Mouse (Mus musculus) A20 (cell line): ENCODE data around the gene Alk.
A peak's percentile ranks its signal among the peaks of the same experiment; 100 is the strongest.

Source experiments
- DNase-seq: peaks from one replicate; pipeline ENCODE4 v3.0.0-alpha.2; 2011; ENCODE audit warnings: low read depth, low spot score

The Alk gene

DNA sequence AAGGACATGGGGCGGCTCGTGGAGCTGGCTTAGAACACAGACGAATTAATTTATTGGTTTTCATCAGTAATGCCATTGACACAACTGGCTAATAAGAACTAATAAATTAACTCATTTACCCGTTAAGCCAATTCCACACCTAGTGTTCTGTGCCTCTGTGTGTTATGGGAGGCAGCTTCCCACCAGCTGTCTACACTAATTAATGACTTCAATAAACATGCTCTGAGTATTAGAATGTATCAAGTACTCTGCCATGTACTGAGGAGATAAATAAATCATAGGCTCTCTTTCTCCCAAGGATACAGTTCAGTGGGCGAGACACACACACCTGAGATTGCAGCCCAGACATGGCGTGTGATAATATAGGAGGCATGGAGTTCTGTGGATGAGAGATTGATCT is 723.1 kb downstream of the Alk start:
- DNase-seq = no peak

GRCm38 (mm10) chr17:71875492-71875891 is 728.9 kb downstream of the Alk start:
- no peak for DNase-seq

GRCm38 (mm10) chr17:71874795-71875194 is 729.6 kb downstream of the Alk start:
- no peak for DNase-seq

GRCm38 (mm10) chr17:71874077-71874476 is 730.4 kb downstream of the Alk start:
- DNase-seq = peak; percentile 79

- peak; percentile 69 for DNase-seq
Observed at GRCm38 (mm10) chr17:71872976-71873375, 731.5 kb downstream of the Alk start.

DNA sequence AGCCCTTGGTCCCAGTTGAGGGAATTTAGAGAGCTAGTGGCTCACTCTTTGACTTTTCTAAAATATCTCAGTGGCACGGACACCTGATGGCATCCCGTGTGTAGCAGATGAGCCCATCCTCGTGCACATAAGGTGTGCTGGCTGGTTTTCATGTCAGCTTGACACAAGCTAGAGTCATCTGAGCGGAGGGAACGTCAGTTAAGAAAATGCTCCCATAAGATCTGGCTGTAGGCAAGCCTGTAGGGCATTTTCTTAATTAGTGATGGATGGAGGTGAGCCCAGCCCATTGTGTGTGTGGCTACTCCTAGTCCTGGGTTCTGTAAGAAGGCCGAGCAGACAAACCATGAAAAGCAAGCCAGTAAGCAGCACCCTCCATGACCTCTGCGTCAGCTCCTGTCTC is 732.4 kb downstream of the Alk start:
- no peak for DNase-seq

GRCm38 (mm10) chr17:71870641-71871040 is 733.8 kb downstream of the Alk start:
- no peak for DNase-seq

DNA sequence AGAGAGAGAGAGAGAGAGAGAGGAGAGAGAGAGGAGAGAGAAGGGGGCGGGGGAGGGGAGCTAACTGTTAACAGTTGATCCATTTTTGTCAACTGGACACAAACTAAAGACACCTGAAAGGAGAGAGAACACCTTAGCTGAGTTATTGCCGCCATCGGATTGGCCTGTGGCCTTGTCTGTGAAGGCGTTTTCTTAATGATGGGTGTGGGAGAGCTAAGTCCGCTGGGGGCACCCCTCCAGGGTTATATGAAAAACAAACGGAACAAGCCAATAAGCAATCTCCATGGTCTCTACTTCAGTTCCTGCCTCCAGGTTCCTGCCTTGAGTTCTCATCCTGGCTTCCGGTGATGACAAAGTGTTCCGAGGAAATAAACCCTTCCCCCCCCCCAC is 734.2 kb downstream of the Alk start:
- DNase-seq = no peak

DNA sequence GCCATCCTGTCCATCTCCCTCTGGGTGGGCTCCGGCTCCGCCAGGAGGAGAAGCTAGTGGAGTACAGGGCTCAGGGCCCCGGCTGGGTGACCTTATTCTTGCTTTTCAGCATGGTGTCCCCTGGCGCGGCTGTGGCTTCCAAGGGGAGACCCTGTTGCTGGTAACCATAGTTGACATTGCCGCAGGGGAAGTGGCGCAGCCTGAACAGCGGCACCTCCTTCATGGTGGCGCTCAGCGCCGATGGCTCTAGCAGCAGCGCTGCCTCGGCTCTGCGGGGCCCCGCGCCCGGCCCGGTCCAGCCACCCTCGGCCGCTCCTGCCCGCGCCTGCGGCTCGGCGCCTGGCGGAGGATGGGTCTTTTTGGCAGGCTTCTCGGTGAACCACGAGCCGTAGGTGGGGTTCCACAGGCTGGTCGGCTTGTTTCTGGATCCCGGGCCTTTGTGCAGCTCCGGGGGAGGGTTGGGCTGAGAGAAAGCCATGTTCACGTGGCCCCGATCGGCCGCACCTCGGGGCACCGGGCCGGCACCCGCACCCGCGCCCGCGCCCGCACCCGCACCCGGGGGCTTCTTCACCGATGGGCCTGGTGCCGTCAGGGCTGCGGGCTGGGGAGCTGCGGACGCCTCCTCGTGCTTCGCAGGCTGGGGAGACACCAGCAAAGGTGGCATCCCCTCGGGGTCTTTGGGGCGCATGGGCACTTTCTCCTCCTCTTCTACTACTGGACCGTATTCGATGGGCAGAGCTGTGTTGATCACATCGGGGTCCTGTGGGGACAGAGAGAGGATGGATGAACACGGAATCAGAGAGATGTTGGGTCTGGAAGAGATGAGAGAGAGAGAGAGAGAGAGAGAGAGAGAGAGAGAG is 734.8 kb downstream of the Alk start:
- DNase-seq = no peak

- DNase-seq = no peak
Observed at GRCm38 (mm10) chr17:71868828-71869227, 735.6 kb downstream of the Alk start.

DNA sequence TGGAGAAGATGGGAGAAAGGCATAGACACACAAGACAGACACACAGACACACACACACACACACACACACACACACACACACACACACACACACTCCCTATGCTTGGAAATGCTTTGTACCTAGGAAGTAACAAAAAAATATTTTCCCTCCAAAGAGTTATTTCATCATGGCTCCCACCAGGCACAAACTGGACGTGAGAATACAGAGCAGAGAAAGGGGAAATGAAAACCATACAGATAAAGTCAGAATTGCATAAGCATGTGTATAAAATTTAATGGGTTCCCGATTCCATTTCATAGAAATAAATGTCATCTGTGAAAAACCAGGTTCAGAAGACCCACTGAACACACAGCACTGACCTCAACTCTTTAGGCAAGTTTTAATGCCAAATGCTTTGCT is 736.5 kb downstream of the Alk start:
- DNase-seq = no peak

DNA sequence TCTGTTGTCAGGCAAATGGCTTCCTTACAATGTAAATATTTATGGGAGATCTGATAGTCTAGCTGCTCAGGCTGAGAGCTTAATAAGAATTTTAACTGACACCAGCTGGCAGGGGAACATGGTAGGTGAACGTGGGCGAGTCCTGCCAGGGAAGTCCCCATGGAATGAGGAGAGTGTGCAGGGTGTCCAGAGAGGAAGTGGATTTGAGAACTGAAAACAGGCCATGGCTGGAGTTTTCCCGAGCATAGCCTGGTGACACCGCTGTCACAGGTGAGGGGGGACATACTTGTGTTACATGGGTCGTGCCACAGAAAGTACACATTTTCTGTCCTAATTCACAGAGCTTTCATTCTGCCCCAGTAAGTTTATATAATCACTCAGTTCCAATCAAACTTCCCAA is 739.0 kb downstream of the Alk start:
- DNase-seq = peak; percentile 6

DNA sequence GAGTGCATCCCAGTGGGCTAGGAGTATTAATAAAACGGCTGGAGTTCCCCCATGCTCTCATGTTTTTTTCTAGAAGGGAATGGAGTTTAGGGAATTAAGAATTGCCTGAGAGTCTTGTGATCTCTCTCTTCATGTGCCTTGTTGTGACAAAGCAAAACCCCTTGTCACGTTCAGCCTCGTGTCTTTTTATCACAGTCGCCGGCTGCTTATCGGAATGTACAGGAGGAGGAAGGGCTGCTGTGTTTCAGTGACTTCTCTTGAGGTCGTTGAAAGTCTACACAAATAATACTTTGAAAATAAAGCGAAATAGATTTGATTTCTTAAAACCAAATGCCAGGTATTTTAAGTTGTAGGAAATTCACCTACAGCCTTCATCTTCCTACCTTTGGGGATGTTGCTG is 740.4 kb downstream of the Alk start:
- DNase-seq = no peak

DNA sequence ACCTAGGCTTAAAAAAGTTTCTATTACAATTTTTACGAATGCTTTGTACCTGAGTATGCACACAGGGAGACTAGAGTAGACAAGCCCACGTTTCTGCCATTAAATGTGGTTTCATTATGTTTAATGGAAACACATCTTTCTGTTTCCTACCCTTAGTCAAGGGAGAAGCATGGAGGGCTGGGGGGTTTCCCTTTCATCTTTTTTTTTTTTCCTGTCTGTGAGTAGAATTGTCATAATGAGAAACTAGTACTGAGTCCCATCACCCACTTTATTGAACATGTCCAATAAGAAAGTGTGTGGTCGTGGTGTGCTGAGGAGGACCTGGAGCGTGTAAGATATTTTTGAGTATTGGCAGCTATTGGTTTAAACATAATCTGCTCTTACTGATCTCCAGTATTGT is 741.5 kb downstream of the Alk start:
- DNase-seq = no peak

DNA sequence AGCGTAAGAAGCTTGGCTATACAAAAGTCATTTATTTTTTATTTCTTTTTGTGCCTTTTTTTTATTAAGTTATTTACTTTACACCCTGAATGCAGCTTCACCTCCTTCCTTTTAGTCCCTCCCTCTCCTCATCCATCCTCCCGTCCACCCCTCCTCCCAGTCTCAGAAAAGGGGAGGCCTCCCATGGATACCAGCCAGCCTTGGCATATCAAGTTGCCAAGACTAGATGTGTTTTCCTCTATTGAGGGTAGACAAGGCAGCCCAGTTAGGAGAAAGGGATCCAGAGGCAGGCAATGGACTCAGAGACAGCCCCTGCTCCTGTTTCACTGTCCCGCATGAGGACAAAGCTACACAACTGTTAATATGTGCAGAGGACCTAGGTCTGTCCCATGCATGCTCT is 742.2 kb downstream of the Alk start:
- no peak for DNase-seq

- no peak for DNase-seq
Observed at GRCm38 (mm10) chr17:71831960-71832359, 772.5 kb downstream of the Alk start.

DNA sequence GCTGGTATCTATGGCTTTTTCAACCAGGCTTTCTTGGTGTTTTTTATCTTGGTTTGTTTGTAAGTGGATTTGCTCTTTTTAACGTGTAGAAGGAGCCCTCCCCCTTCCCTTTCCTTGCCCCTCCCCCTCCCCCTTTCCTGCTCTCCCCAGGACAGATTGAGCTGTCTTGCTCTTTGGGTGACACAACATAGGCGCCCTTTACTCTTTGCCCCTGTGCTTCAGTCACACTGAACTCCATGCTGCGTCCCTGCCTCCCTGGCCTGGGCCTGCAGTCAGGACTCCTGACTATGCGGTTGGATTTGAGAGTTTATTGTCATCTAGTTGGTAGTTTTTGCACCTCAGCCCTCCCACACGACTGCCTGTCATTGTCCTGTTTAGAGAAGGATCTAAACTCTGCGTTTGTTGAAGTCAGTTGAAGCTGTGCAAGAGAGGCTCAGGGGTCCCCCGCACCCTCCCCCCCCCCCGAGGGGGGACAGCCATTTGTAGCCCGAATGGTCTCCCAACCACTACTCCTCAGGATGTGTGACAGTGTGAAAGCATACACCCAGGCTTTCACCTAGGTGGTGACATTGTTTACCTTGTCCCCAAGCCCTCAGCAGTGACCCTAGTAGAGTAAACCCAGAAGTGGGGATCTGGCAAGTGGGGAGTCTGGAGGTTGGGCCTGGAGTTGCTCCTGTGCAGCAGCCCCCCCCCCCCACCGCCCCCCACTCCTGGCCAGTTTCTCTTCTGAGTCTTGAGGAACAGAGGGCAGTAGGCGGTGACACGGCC is 775.6 kb downstream of the Alk start:
- no peak for DNase-seq

- DNase-seq = no peak
Observed at GRCm38 (mm10) chr17:71827627-71828026, 776.8 kb downstream of the Alk start.

DNA sequence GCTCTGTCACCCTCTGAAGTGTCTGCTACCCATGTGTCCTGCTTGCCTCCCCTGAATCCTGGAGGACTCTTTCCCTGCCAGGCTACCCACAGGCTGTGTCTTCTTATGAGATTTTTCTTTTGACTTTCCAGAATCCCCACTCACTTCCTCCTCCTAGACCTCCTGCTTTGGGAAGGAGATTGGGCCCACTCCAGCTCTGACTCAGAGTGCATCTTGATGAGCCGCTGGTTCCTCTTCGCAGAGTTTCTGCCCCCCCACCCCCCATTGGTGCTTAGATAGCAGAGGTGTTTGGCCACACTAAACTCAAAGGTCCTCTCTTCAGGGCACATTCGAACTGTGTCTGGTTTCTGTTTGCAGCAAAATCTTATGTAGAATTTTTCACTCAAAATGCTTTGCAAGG is 777.8 kb downstream of the Alk start:
- no peak for DNase-seq

DNA sequence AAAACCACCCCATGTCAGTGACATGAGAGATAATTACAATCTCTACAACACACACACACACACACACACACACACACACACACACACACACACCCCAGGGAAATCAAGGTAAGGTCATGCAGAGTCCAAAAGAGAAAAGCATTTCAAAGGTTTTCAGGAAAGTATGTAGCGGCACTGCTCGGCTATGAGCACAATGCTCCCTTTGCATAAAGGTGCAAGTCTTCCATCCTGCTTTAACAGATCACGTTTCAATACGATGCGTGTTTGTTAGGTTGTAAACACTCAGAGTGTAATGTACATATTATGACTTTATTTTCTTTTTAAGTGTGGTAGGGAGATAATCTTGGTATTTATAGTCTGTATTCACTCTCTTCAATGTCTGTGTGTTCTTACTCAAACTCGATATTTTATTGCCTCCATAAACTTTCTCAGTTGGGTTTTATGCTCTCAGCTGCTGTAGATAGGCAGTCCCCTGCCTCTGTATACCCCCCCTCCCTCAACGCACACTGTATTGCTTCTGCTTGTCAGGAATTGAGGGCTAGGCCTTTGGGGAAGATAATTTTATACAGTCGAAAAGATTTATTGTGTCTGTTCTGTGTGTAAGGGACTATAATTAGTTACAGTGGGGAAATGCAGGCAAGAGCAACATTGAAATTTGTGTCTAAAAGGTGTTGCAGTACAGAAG is 780.7 kb downstream of the Alk start:
- no peak for DNase-seq
